Mouse (Mus musculus) testis, adult 2 months (tissue): ENCODE results near the gene Pcnp.

Source experiments
- CTCF ChIP-seq: fragments of 200-500 bp; IDR thresholded peaks from 2 replicates; pipeline ENCODE4 v1.5.1; 2012; ENCODE audit warnings: low read depth, mild to moderate bottlenecking, inconsistent platforms, low read length, moderate library complexity; ENCODE audit not compliant: control insufficient read depth, insufficient read depth, insufficient replicate concordance
- POLR2A ChIP-seq: fragments of 200-500 bp; IDR thresholded peaks from 2 replicates; pipeline ENCODE4 v1.6.1; 2012; ENCODE audit warnings: low read depth, mild to moderate bottlenecking, inconsistent platforms, low read length, moderate library complexity; ENCODE audit not compliant: control insufficient read depth

DNA sequence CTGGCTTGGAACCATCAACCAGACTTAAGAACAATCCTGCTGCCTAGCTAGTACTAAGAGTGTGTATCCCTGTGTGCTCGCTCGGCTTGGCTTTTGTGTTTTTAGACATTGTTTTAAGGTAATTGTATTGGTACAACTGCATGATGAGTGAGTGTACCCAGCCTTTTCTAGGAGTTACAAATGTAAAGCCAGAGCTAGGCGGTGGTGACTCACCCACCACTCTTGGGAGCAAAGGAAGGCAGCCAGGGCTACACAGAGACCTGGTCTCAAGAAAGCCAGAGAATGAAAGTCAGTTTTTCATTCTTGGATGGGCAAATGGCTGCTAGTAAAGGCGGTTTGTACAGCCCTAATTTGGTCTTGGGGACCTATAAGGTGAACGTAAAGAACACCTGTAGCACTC, 59.1 kb downstream of the Pcnp start:
- TF ChIP-seq POLR2A, result no peak
- TF ChIP-seq CTCF, result no peak
